Mouse (Mus musculus): ENCODE results near the gene Pla2g2d.
"Not testable (repeated sequence)": the region's sequence is repeated elsewhere in the genome, so short reads cannot be mapped to it uniquely, and the experiment has no call there.

Gene Pla2g2d

GRCm38 (mm10) chr4:138782098-138782497 is 6.6 kb downstream of the Pla2g2d start:
- no peak for DNase-seq (ENCODE audit: low spot score)

DNA sequence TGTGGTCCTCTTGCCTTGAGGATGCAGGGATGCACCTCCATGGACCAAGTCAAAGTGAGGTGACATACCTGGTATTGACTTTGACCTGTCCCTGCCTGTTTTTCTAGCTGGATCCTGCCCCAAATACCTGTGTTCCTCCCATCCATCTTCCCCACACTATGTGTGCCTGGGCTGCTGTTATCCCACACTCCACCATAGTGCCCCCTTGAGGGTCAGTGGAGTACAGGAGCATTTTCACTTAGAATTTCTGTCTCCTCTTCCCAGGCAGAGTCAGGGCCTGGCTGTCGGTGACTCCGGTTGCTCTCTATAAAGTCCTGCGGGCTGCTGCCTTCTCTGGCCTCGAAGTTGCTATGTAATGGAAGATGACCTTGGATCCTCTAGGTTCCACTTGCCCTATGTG is 10.2 kb downstream of the Pla2g2d start:
- DNase-seq (ENCODE audit: low spot score) = no peak

GRCm38 (mm10) chr4:138786141-138786540 is 10.6 kb downstream of the Pla2g2d start:
- no peak for DNase-seq (ENCODE audit: low spot score)

DNA sequence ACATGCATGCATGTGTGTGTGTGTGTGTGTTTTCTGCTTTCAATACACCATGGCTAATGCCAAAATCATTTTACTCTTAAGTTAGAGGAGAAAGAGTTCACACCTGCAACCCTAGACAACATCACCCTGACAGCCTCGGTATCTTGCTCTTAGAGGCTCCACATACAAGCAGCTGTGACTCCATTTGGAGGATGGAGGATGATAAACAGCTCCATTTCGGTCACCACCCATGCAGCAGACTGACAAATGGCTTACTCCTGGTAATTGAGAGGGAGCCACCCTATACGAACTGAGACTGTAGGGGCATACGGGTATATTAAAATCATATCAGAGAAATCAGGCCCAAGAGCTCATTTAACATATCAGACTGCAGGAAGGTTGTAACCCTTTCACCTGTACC is 12.8 kb downstream of the Pla2g2d start:
- no peak for DNase-seq (ENCODE audit: low spot score)

GRCm38 (mm10) chr4:138791452-138791851 is 15.9 kb downstream of the Pla2g2d start:
- DNase-seq (ENCODE audit: low spot score) = no peak

GRCm38 (mm10) chr4:138792599-138792998 is 17.1 kb downstream of the Pla2g2d start:
- DNase-seq (ENCODE audit: low spot score) = no peak

DNA sequence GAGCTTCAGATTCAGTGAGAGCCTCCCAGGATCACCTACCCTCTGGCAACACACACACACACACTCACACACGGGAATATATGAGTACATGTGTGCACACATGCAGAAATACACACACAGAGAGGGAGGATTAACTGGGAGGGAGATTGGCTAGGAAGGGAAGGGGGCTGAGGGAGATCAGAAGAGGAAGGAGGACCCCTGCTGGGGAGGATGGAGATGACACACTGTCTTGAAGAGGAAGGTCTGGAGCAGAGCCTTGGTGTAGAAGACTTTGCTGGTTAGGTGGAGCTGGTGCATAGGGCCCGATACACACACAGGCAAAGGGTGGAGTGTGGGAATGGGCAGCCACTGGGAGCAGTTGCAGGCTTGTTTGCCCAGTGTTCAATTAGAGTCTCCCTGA is 17.7 kb downstream of the Pla2g2d start:
- DNase-seq (ENCODE audit: low spot score) = no peak

GRCm38 (mm10) chr4:138794344-138794743 is 18.8 kb downstream of the Pla2g2d start:
- no peak for DNase-seq (ENCODE audit: low spot score)

DNA sequence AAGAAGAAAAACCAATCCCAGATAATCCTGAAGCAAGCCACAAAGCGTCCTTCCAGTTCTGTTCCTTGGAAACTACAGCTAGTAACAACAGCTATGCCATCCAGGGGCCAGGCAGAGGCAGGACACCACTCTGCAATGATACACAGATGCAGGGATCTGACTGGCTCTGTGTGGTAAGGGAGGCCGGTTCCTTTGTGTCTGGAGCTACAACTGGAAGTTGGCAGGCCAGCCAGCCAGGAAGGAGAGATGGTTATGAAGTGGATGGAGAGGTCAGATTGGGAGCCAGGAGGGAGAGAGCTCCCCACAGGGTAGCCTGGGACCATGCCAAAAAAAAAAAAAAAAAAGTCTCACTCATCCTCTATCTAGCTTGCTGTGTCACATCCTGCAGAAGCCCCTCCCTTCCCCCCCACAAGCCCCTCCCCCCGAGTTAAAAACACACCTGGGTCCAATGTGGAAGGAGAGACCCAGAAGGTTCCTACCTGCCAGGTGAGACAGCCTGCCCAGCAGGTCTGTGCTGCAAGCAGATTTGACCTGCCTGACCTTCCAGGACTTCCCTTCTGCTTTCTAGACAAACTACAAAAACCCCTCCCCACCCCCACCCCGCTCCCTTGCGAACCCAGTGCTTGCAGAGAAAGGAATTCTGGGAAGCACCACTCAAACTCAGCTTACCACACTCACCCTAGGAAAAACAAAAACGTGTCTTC is 21.1 kb downstream of the Pla2g2d start:
- no peak for DNase-seq (ENCODE audit: low spot score)

- DNase-seq (ENCODE audit: low spot score) = no peak
Observed at GRCm38 (mm10) chr4:138797217-138797570, 21.7 kb downstream of the Pla2g2d start.

GRCm38 (mm10) chr4:138800134-138800744 is 24.7 kb downstream of the Pla2g2d start:
- DNase-seq (ENCODE audit: low spot score) = no peak

- no peak for DNase-seq (ENCODE audit: low spot score)
Observed at GRCm38 (mm10) chr4:138801631-138802030, 26.1 kb downstream of the Pla2g2d start.

DNA sequence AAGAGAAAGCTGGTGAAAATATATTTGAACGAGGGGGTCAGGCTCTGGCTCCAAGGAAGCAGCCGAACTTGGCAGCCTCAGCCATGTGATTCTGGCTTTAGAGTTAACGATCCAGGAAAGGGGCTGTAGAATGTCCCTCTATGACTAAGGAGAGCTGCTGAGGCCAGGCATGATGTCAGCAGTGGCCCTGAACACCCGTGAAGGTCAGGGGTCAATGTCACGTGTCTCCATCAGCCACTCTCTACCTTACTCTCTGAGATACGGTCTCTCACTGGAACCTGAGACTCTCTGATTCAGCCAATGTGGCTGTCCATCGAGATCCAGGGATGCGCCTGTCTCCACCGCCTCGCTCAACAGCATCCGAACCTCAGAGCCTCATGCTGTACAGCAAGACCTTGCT is 27.4 kb downstream of the Pla2g2d start:
- no peak for DNase-seq (ENCODE audit: low spot score)

- DNase-seq (ENCODE audit: low spot score) = no peak
Observed at GRCm38 (mm10) chr4:138805248-138805647, 29.7 kb downstream of the Pla2g2d start.

DNA sequence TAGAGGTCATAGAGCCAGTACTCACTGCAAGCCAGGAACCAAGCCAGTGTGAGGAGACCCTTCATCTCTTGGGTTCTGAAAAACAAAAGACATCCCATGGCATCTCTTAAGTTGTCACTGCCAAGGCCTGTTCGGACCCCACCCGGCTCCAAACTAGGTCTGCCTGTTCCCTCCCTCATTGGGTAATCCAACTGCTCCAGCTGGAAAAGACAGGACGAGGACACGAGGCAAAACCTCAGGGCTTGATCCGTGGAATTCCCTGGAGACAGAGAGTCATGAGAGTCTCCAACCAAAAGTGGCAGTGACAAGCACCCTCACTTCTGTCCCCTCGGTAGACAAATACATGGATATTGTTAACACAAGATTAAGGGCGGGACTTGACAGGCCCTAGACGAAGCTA is 30.6 kb downstream of the Pla2g2d start:
- DNase-seq (ENCODE audit: low spot score) = no peak

DNA sequence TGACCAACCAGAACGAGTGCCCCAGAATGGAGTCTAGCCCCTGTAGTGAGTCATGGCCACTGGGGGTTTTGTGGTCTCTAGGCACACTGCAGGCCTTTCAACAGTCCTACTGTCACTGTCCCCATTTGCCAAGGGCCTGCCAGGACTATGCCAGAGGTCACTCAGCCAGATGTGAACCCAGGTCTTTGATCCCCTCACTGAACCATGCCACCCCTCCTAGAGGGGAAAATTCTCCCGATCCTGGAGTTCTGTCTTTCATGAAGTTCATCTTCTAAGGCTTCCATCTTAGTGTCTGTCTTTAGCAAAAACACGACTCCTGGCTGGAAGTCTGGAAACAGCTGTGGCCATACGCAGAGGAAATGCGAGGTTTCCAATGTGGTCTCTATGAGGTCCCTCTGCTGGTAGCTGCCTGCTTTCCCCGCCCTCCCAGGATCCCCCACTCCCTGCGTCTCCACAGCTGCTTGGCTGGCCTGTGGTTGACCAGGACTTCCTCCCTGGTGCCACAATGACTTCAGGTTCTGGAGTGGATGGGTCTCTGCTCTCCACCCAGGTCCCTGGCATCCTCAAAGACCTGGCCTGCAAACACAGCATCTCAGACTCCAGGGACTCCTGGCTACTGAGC is 31.5 kb downstream of the Pla2g2d start:
- DNase-seq (ENCODE audit: low spot score) = no peak

- no peak for DNase-seq (ENCODE audit: low spot score)
Observed at GRCm38 (mm10) chr4:138816166-138816565, 40.6 kb downstream of the Pla2g2d start.

- DNase-seq (ENCODE audit: low spot score) = peak; percentile 21
Observed at GRCm38 (mm10) chr4:138817736-138818135, 42.2 kb downstream of the Pla2g2d start.

DNA sequence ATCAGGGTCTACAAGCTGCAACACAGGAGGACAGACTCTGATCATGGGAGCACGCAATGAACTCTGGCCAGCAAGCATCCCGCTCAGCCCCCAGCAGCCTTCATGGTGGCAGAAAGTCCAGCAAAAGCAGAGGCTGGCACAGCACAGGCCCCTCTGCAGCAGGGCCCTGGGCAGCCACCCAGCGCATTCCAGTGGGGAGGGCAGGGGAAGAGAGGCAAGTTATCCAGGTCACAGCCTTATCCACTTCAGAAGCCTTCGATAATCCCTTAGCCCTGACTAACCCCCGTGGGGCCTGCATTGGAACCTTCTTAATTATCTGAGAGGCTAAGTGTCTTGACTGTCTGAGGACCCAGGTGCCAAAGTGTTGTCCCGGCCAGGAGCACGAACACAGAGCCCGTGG is 43.6 kb downstream of the Pla2g2d start:
- peak; percentile 67 for DNase-seq (ENCODE audit: low spot score)

- no peak for DNase-seq (ENCODE audit: low spot score)
Observed at GRCm38 (mm10) chr4:138821036-138821435, 45.5 kb downstream of the Pla2g2d start.

- not testable (repeated sequence) for DNase-seq (ENCODE audit: low spot score)
Observed at GRCm38 (mm10) chr4:138824161-138824560, 48.6 kb downstream of the Pla2g2d start.

DNA sequence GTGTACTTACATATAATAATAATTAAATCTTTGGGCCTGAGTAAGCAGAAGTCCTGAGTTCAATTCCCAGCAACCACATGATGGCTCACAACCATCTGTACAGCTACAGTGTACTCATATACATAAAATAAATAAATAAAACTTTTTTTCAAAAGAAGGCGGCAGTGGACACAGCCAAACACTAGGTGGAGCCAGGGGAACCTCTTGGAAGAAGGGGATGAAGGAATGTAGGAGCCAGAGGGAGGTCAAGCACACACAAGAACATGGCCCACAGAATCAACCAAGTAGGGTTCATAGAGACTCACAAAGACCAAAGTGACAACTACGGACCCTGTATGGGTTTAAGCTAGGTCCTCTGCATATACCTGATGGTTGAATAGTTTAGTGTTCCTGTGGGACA is 49.1 kb downstream of the Pla2g2d start:
- DNase-seq (ENCODE audit: low spot score) = no peak

DNA sequence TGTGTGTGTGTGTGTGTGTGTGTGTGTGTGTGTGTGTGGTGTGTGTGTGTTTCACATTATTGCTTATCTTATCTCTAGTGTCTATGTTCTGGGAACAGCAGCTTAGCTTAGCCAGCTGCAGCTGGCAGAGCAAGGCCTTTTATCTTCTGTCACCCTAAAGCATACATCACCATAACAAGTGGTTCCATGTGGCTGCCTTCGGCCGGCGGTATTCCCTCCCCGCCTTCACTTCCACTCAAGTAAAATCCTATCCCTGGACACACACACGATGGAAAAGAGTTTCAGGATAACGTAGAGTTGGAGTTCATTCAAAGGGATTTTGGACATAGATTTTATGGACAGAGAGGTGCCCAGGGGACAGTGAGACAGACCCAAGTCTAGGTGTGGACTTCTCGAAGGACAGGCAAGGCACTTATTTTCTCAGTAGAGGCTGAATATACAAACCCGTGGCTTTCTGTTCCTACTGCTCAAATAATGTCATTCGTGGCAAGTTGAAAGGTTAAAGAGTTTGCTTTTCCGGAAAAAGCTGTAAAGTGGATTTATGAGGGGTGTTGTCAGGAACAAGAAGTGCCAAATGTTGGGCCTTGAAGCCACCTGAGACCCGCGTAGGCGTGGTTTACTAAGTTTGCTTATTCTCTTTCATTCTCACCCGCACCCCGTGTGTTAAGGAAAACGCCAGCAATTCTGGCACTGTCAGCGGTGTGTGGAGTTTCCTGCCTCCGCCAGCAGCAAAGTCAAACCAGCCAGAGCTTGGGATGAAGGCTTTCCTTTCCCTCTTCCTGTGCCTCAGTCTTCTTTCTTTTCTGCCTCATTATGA is 50.4 kb downstream of the Pla2g2d start:
- DNase-seq (ENCODE audit: low spot score) = no peak

Measured in ovary, adult 18-20 months (tissue).